Mouse (Mus musculus) thymus, adult 2 months (tissue): Measurements from ENCODE around the gene Wdr70.

Source experiments
- CTCF ChIP-seq: fragments of 200-500 bp; IDR thresholded peaks from 2 replicates; pipeline ENCODE4 v1.5.1; 2012; ENCODE audit warnings: mild to moderate bottlenecking, control low read depth, low read length, moderate library complexity, borderline replicate concordance; ENCODE audit not compliant: control insufficient read depth, poor library complexity, insufficient read depth; ENCODE audit errors: extremely low read depth
- POLR2A ChIP-seq: fragments of 200-500 bp; IDR thresholded peaks from 2 replicates; pipeline ENCODE4 v1.6.1; 2012; ENCODE audit warnings: mild to moderate bottlenecking, low read length, control low read depth, moderate library complexity; ENCODE audit not compliant: control insufficient read depth, poor library complexity, insufficient read depth; ENCODE audit errors: extremely low read depth

DNA sequence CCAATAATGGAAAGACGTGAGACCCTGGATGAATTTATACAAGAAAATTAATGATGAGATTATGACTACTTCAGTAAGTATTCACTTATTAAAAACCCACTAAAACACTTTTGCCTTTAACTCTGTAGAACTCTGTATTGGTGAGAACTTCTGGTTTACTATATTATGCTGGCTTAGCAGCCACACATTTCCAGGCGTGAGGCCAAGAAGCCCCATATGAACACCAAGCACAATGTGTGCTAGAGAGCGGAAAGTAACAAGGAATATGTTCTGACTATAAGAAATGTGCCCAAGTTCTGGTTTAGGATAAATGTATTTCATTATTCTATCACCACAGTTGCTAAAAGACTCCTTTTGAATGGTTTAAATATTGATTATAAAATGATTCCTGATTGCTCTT is 68.4 kb downstream of the Wdr70 start:
- no peak for TF ChIP-seq CTCF
- no peak for TF ChIP-seq POLR2A
